Mouse (Mus musculus) thymus, adult 2 months (tissue): Measurements from ENCODE around the gene Hspa2.

Experiments
- CTCF ChIP-seq: fragments of 200-500 bp; IDR thresholded peaks from 2 replicates; pipeline ENCODE4 v1.5.1; 2012; ENCODE audit warnings: mild to moderate bottlenecking, control low read depth, low read length, moderate library complexity, borderline replicate concordance; ENCODE audit not compliant: control insufficient read depth, poor library complexity, insufficient read depth; ENCODE audit errors: extremely low read depth
- POLR2A ChIP-seq: fragments of 200-500 bp; IDR thresholded peaks from 2 replicates; pipeline ENCODE4 v1.6.1; 2012; ENCODE audit warnings: mild to moderate bottlenecking, low read length, control low read depth, moderate library complexity; ENCODE audit not compliant: control insufficient read depth, poor library complexity, insufficient read depth; ENCODE audit errors: extremely low read depth

DNA sequence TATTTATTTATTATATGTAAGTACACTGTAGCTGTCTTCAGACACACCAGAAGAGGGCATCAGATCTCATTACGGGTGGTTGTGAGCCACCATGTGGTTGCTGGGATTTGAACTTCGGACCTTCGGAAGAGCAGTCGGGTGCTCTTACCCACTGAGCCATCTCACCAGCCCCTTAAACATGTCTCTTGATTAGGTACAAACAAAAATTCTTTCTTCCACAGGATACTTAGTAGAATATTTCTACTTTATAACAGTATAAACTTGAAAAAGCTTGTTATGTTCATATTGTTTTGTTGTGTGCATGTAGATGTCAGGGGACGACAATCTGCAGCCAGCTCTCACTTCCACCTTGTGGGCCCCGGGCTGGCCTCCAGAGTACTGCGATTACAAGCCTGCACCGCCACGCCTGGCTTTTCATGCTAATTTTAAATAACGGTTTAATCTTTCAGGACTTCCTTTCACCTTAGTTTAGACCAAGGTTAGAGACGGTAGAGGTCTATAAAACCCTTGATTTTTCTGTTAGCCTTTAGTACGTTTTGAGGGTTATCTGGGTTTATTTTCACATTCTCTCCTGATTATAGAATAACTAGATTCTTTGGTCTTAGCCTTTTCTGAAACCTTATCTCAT, 11.5 kb downstream of the Hspa2 start:
- TF ChIP-seq CTCF: no peak
- no peak for TF ChIP-seq POLR2A
